Mouse (Mus musculus) ES-E14 (cell line): ENCODE data around the gene Urad.

Experiments used
- CHD2 ChIP-seq: IDR thresholded peaks from 2 replicates; pipeline ENCODE4 v1.6.1; 2014; ENCODE audit warnings: mild to moderate bottlenecking, low read depth, low read length, inconsistent platforms
- HCFC1 ChIP-seq: IDR thresholded peaks from 2 replicates; pipeline ENCODE4 v1.6.1; 2012; ENCODE audit warnings: low read length, inconsistent platforms, borderline replicate concordance; ENCODE audit not compliant: insufficient read depth
- ZC3H11A ChIP-seq: IDR thresholded peaks from 2 replicates; pipeline ENCODE4 v1.6.1; 2012; ENCODE audit warnings: low read depth, mild to moderate bottlenecking, inconsistent platforms, low read length, borderline replicate concordance
- ZNF384 ChIP-seq: IDR thresholded peaks from 2 replicates; pipeline ENCODE4 v1.6.1; 2012; ENCODE audit warnings: low read depth, low read length, inconsistent platforms

DNA sequence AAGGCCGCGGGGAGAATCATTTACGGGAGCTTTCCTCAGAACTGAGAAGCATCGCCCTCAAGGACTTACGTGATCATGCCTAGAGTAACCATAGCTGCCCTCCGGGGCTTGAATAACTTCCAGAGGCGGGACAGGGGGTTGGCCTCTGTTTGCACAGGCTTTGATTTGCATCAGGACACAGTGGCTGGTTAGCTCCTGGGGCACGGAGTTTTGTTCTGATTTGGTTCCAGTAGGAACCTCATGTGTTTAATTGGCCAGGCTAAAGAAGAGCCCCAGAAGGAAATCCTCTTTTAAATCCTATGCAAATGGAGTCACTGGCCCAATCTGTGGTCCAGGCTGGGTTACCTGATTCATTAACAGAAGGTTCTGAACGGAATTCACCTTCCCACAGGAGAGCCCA lies 16.7 kb upstream of the Urad start:
- TF ChIP-seq ZC3H11A, result no peak
- no peak for TF ChIP-seq CHD2
- TF ChIP-seq ZNF384, result no peak
- TF ChIP-seq HCFC1, result no peak
